Mouse (Mus musculus): ENCODE data around the gene Cdkal1. TPM values are rescaled to one million over a fixed set of nuclear protein-coding genes. Genes with fewer than 3 reads are reported as not detected.

Gene Cdkal1
- polyA plus RNA-seq, 1 experiment, result 4.4 TPM

GRCm38 (mm10) chr13:29162444-29162843 is 693.0 kb downstream of the Cdkal1 start:
- 57% methylated on average over 3 of the region's 3 CpGs for WGBS
- Histone ChIP-seq H3K4me1 (ENCODE audit: control insufficient read depth, insufficient read depth, low read length) (no peaks in the 10 kb centered on the region), H3K27ac (ENCODE audit: insufficient read depth, low read depth, low read length) (no peak overlapping the region), H3K4me3 (ENCODE audit: insufficient read depth, low read depth, low read length) (no peak overlapping the region), H3K36me3 (ENCODE audit: control insufficient read depth, insufficient read depth, low read length) (no peaks in the 10 kb centered on the region), H3K27me3 (replicated peaks; ENCODE audit: control insufficient read depth, insufficient read depth, low read length) (no peaks in the 10 kb centered on the region)
- TF ChIP-seq POLR2A (IDR thresholded peaks at IDR 0.05; ENCODE audit: low read depth, low read length) (no peak), CTCF (conservative IDR thresholded peaks at IDR 0.05; ENCODE audit: insufficient read depth, insufficient read length, low read depth, low read length) (no peak)
- no peak for DNase-seq

GRCm38 (mm10) chr13:29161436-29161835 is 694.0 kb downstream of the Cdkal1 start:
- Histone ChIP-seq H3K36me3 (ENCODE audit: control insufficient read depth, insufficient read depth, low read length) (no peaks in the 10 kb centered on the region), H3K27me3 (replicated peaks; ENCODE audit: control insufficient read depth, insufficient read depth, low read length) (no peaks in the 10 kb centered on the region), H3K4me1 (ENCODE audit: control insufficient read depth, insufficient read depth, low read length) (no peaks in the 10 kb centered on the region), H3K27ac (ENCODE audit: insufficient read depth, low read depth, low read length) (no peak overlapping the region), H3K4me3 (ENCODE audit: insufficient read depth, low read depth, low read length) (no peak overlapping the region)
- DNase-seq, result no peak
- WGBS, result 89% methylated on average over 3 of the region's 3 CpGs
- no peak for TF ChIP-seq POLR2A (IDR thresholded peaks at IDR 0.05; ENCODE audit: low read depth, low read length)
- TF ChIP-seq CTCF (conservative IDR thresholded peaks at IDR 0.05; ENCODE audit: insufficient read depth, insufficient read length, low read depth, low read length), result no peak

GRCm38 (mm10) chr13:29156703-29157102 is 698.8 kb downstream of the Cdkal1 start:
- no peaks in the 10 kb centered on the region for H3K4me1 ChIP-seq (ENCODE audit: control insufficient read depth, insufficient read depth, low read length)
- H3K27me3 ChIP-seq (replicated peaks; ENCODE audit: control insufficient read depth, insufficient read depth, low read length), result no peaks in the 10 kb centered on the region
- H3K4me3 ChIP-seq (ENCODE audit: insufficient read depth, low read depth, low read length), result no peak overlapping the region
- H3K27ac ChIP-seq (ENCODE audit: insufficient read depth, low read depth, low read length), result no peak overlapping the region
- WGBS, result 50% methylated on average over 4 of the region's 4 CpGs
- no peak for DNase-seq
- TF ChIP-seq POLR2A (IDR thresholded peaks at IDR 0.05; ENCODE audit: low read depth, low read length) (no peak), CTCF (conservative IDR thresholded peaks at IDR 0.05; ENCODE audit: insufficient read depth, insufficient read length, low read depth, low read length) (no peak)
- no peaks in the 10 kb centered on the region for H3K36me3 ChIP-seq (ENCODE audit: control insufficient read depth, insufficient read depth, low read length)

GRCm38 (mm10) chr13:29155297-29155696 is 700.2 kb downstream of the Cdkal1 start:
- H3K27ac ChIP-seq (ENCODE audit: insufficient read depth, low read depth, low read length), result no peak overlapping the region
- H3K36me3 ChIP-seq (ENCODE audit: control insufficient read depth, insufficient read depth, low read length), result no peaks in the 10 kb centered on the region
- H3K4me3 ChIP-seq (ENCODE audit: insufficient read depth, low read depth, low read length), result no peak overlapping the region
- no peak for TF ChIP-seq POLR2A (IDR thresholded peaks at IDR 0.05; ENCODE audit: low read depth, low read length)
- TF ChIP-seq CTCF (conservative IDR thresholded peaks at IDR 0.05; ENCODE audit: insufficient read depth, insufficient read length, low read depth, low read length), result no peak
- DNase-seq, result peak; percentile 11
- H3K4me1 ChIP-seq (ENCODE audit: control insufficient read depth, insufficient read depth, low read length), result no peaks in the 10 kb centered on the region
- no peaks in the 10 kb centered on the region for H3K27me3 ChIP-seq (replicated peaks; ENCODE audit: control insufficient read depth, insufficient read depth, low read length)
- 67% methylated on average over 3 of the region's 3 CpGs for WGBS

GRCm38 (mm10) chr13:29150120-29150519 is 705.4 kb downstream of the Cdkal1 start:
- WGBS, result 77% methylated on average over 13 of the region's 13 CpGs
- H3K4me1 ChIP-seq (ENCODE audit: control insufficient read depth, insufficient read depth, low read length), result no peaks in the 10 kb centered on the region
- no peak for TF ChIP-seq CTCF (conservative IDR thresholded peaks at IDR 0.05; ENCODE audit: insufficient read depth, insufficient read length, low read depth, low read length)
- TF ChIP-seq POLR2A (IDR thresholded peaks at IDR 0.05; ENCODE audit: low read depth, low read length), result no peak
- H3K4me3 ChIP-seq (ENCODE audit: insufficient read depth, low read depth, low read length), result no peak overlapping the region
- no peaks in the 10 kb centered on the region for H3K27me3 ChIP-seq (replicated peaks; ENCODE audit: control insufficient read depth, insufficient read depth, low read length)
- peak; percentile 22 for DNase-seq
- no peak overlapping the region for H3K27ac ChIP-seq (ENCODE audit: insufficient read depth, low read depth, low read length)
- no peaks in the 10 kb centered on the region for H3K36me3 ChIP-seq (ENCODE audit: control insufficient read depth, insufficient read depth, low read length)

GRCm38 (mm10) chr13:29149404-29149803 is 706.1 kb downstream of the Cdkal1 start:
- no peaks in the 10 kb centered on the region for H3K27me3 ChIP-seq (replicated peaks; ENCODE audit: control insufficient read depth, insufficient read depth, low read length)
- 89% methylated on average over 6 of the region's 6 CpGs for WGBS

GRCm38 (mm10) chr13:29148616-29149015 is 706.9 kb downstream of the Cdkal1 start:
- 78% methylated on average over 9 of the region's 9 CpGs for WGBS
- H3K27me3 ChIP-seq (replicated peaks; ENCODE audit: control insufficient read depth, insufficient read depth, low read length), result no peaks in the 10 kb centered on the region

More at GRCm38 (mm10) chr13:29149404-29149803, 706.1 kb downstream of the Cdkal1 start:
- Histone ChIP-seq H3K4me1 (ENCODE audit: control insufficient read depth, insufficient read depth, low read length) (no peaks in the 10 kb centered on the region), H3K4me3 (ENCODE audit: insufficient read depth, low read depth, low read length) (no peak overlapping the region), H3K36me3 (ENCODE audit: control insufficient read depth, insufficient read depth, low read length) (no peaks in the 10 kb centered on the region), H3K27ac (ENCODE audit: insufficient read depth, low read depth, low read length) (no peak overlapping the region)
- TF ChIP-seq POLR2A (IDR thresholded peaks at IDR 0.05; ENCODE audit: low read depth, low read length), result no peak
- no peak for TF ChIP-seq CTCF (conservative IDR thresholded peaks at IDR 0.05; ENCODE audit: insufficient read depth, insufficient read length, low read depth, low read length)
- DNase-seq, result no peak

More at GRCm38 (mm10) chr13:29148616-29149015, 706.9 kb downstream of the Cdkal1 start:
- no peak for TF ChIP-seq CTCF (conservative IDR thresholded peaks at IDR 0.05; ENCODE audit: insufficient read depth, insufficient read length, low read depth, low read length)
- TF ChIP-seq POLR2A (IDR thresholded peaks at IDR 0.05; ENCODE audit: low read depth, low read length), result no peak
- no peaks in the 10 kb centered on the region for H3K4me1 ChIP-seq (ENCODE audit: control insufficient read depth, insufficient read depth, low read length)
- H3K4me3 ChIP-seq (ENCODE audit: insufficient read depth, low read depth, low read length), result no peak overlapping the region
- no peaks in the 10 kb centered on the region for H3K36me3 ChIP-seq (ENCODE audit: control insufficient read depth, insufficient read depth, low read length)
- DNase-seq, result no peak
- H3K27ac ChIP-seq (ENCODE audit: insufficient read depth, low read depth, low read length), result no peak overlapping the region

Other genes starting within 250 kb of the Cdkal1 start
- gene E2f3, start 130.4 kb upstream of the Cdkal1 start, polyA plus RNA-seq (2012; rRNA removed), result 2.1 and 2.2 TPM in 2 replicates